Mouse (Mus musculus): Measurements from ENCODE around the gene Scp2.

- no peak for TF ChIP-seq POLR2A (IDR thresholded peaks at IDR 0.05; ENCODE audit: control insufficient read depth, low read depth, low read length)
- TF ChIP-seq CTCF (IDR thresholded peaks at IDR 0.05; ENCODE audit: control insufficient read depth, insufficient read depth, insufficient replicate concordance, low read depth, low read length): no peak
These were observed 118.6 kb downstream of the Scp2 start for GRCm38 (mm10) chr4:108026193-108026592.
